Mouse (Mus musculus): ENCODE data around the gene Yars.

DNA sequence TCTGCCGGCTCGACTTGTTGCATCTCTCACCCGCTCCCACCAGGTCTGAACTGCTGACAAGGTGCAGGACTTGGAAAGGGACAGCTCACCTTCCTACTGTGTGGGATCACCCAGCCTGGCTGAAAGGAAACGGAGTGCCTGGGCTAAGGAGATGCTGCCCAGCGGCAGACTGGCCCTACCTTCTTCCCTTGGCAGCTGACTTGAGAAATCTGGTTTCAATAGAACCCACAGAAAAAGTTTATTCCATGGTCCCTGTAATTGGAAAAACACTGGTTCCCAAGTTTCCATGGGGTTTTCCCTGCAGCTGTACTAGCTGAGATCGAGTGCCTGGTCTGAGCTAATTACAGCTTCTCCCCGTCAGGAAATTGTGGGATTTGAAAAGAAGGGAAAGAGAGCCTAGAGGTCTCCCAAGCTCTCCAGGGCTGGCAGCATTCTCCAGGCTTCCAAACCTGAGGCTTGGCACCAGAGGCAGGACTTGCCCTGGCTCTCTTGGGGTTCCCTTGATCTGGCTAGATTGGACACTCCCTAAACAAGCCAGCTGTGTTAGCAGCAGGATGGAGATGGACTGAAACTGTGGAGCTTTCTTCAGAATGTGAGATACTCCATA lies 29.1 kb downstream of the Yars start:
- TF ChIP-seq CTCF (IDR thresholded peaks at IDR 0.05; ENCODE audit: low read depth) (no peak), EP300 (IDR thresholded peaks at IDR 0.05; ENCODE audit: low read depth) (no peak)

All from liver, embryonic 14.5 days (tissue).